Mouse (Mus musculus): ENCODE data around the gene Tiprl. TPM values are rescaled to one million over a fixed set of nuclear protein-coding genes. Genes with fewer than 3 reads are reported as not detected.

Tiprl gene
- polyA plus RNA-seq, 1 experiment from 2014 or later = 154 TPM

DNA sequence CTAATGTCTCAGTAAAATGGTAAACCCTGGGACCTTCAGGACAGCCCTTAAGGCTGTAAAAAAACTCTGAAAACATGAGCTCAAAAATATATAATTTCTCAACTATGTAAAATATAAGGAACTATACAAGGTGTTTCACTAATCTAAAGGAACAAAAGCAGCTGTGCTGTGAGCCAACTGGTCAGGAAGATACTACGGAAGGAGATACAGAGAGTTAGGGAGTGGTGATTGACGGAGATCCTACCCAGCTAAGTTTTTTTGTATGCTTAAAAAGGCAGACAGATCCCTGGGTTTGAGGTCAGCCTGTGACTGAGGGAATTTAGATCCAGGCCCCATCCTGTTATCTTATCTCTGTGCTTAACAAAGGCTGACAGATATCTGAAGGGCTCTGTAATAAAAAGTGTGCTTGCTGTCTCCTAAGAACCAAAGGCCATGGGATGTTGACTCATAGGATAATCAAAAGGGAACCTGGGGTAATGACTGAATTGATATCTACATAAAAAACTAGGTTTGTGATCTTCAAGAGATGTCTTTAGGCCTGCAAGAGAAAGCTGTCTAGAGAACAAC lies 19.7 kb downstream of the Tiprl start:
- H3K27me3 ChIP-seq (replicated peaks; ENCODE audit: control insufficient read depth, insufficient read depth, low read length) = no peaks in the 10 kb centered on the region
- 96% methylated on average over 2 of the region's 2 CpGs for WGBS

DNA sequence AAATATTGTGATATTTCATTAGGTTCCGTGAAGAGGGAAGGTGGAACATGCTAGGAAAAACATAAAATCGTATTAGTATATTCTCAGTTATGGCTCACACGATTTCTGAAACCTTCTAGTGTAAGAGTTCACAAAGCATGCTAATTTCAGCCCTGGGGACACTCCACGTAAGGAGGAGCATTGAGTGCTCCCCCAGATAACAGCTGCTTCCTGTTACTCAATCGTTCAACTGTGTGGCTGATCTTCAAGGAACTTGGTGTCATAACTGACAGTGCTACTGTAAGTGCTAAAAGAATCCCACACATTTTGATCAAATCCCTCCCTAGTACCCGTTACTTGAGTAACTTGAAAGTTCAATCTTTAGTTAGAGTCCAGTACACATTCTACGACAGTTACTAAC lies 21.0 kb downstream of the Tiprl start:
- WGBS = 89% methylated on average over 7 of the region's 7 CpGs
- ATAC-seq = no peak

More for the DNA sequence above, 19.7 kb downstream of the Tiprl start:
- no peaks in the 10 kb centered on the region for H3K9me3 ChIP-seq (replicated peaks; ENCODE audit: control insufficient read depth, low read length)
- H3K4me3 ChIP-seq (ENCODE audit: low read depth, low read length) = no peak overlapping the region
- H3K4me1 ChIP-seq (ENCODE audit: control insufficient read depth, insufficient read depth, low read length) = no peaks in the 10 kb centered on the region
- H3K27ac ChIP-seq (ENCODE audit: low read depth, low read length) = no peak overlapping the region
- H3K4me2 ChIP-seq (ENCODE audit: low read length) = no peak overlapping the region
- peaks cover 66% of the 10 kb centered on the region for H3K36me3 ChIP-seq (ENCODE audit: control insufficient read depth, insufficient read depth, low read length)
- H3K9ac ChIP-seq (ENCODE audit: low read length) = no peak overlapping the region
- DNase-seq (ENCODE audit: low spot score) (no peak), ATAC-seq (no peak)

DNA sequence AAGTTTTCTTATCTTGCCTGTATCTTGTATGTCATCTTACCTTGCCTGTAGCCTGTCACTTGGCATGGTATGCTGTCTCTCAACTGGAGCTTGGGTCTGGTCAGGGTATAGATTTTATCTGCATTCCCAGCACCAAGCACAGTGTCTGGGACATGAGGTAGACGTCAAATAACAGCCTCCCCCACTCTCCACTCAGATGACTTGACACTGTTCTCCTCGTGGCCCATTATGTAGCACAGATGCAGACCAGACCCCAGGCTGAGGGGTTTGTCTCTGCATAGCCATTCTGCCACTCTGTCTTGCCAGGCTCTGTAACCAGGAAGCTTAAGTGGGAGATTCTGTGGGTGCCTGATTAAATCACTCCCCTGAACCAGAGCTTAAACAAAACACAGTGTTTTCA lies 31.2 kb downstream of the Tiprl start:
- no peak for DNase-seq (ENCODE audit: low spot score)
- 50% methylated on average over 2 of the region's 2 CpGs for WGBS
- ATAC-seq = no peak
- Histone ChIP-seq H3K9me3 (replicated peaks; ENCODE audit: control insufficient read depth, low read length) (no peaks in the 10 kb centered on the region), H3K27me3 (replicated peaks; ENCODE audit: control insufficient read depth, insufficient read depth, low read length) (no peaks in the 10 kb centered on the region), H3K4me3 (ENCODE audit: low read depth, low read length) (no peak overlapping the region), H3K4me2 (ENCODE audit: low read length) (no peak overlapping the region), H3K9ac (ENCODE audit: low read length) (no peak overlapping the region), H3K4me1 (ENCODE audit: control insufficient read depth, insufficient read depth, low read length) (no peaks in the 10 kb centered on the region), H3K27ac (ENCODE audit: low read depth, low read length) (no peak overlapping the region), H3K36me3 (ENCODE audit: control insufficient read depth, insufficient read depth, low read length) (no peaks in the 10 kb centered on the region)

More for the DNA sequence above, 21.0 kb downstream of the Tiprl start:
- Histone ChIP-seq H3K9me3 (replicated peaks; ENCODE audit: control insufficient read depth, low read length) (no peaks in the 10 kb centered on the region), H3K4me1 (ENCODE audit: control insufficient read depth, insufficient read depth, low read length) (no peaks in the 10 kb centered on the region), H3K4me2 (ENCODE audit: low read length) (no peak overlapping the region), H3K36me3 (ENCODE audit: control insufficient read depth, insufficient read depth, low read length) (peaks cover 55% of the 10 kb centered on the region), H3K27me3 (replicated peaks; ENCODE audit: control insufficient read depth, insufficient read depth, low read length) (no peaks in the 10 kb centered on the region), H3K27ac (ENCODE audit: low read depth, low read length) (no peak overlapping the region), H3K4me3 (ENCODE audit: low read depth, low read length) (no peak overlapping the region), H3K9ac (ENCODE audit: low read length) (no peak overlapping the region)
- no peak for DNase-seq (ENCODE audit: low spot score)

DNA sequence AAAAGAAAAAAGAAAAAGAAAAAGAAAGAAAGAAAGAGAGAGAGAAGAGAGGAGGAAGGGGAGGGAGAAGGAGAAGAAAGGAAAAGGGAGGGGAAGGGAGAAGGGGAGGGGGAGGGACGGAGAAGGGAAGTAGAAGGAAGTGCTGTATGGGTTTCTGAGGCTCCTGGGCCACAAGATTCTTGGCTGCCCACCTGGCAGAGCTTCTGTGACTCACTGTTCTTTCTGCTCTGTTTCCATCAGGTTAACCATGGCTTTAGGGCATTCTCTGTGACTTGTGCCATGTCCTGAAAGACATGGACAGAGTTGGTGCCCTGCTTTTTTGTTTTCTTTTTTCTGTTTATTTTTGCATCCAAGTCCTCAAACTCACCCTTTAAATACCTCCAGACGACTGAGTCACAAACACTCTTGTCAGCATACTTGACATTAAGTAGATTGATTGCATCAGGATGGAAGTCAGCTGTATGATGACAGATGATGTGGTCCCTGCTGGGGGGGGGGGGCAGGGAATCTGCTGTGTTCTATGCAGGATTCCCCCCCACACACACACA lies 33.2 kb downstream of the Tiprl start:
- Histone ChIP-seq H3K36me3 (ENCODE audit: control insufficient read depth, insufficient read depth, low read length) (no peaks in the 10 kb centered on the region), H3K4me2 (ENCODE audit: low read length) (no peak overlapping the region), H3K4me3 (ENCODE audit: low read depth, low read length) (no peak overlapping the region), H3K4me1 (ENCODE audit: control insufficient read depth, insufficient read depth, low read length) (no peaks in the 10 kb centered on the region), H3K9ac (ENCODE audit: low read length) (no peak overlapping the region), H3K9me3 (replicated peaks; ENCODE audit: control insufficient read depth, low read length) (no peaks in the 10 kb centered on the region), H3K27ac (ENCODE audit: low read depth, low read length) (no peak overlapping the region), H3K27me3 (replicated peaks; ENCODE audit: control insufficient read depth, insufficient read depth, low read length) (no peaks in the 10 kb centered on the region)
- ATAC-seq (no peak), DNase-seq (ENCODE audit: low spot score) (no peak)
- 62% methylated on average over 2 of the region's 2 CpGs for WGBS

DNA sequence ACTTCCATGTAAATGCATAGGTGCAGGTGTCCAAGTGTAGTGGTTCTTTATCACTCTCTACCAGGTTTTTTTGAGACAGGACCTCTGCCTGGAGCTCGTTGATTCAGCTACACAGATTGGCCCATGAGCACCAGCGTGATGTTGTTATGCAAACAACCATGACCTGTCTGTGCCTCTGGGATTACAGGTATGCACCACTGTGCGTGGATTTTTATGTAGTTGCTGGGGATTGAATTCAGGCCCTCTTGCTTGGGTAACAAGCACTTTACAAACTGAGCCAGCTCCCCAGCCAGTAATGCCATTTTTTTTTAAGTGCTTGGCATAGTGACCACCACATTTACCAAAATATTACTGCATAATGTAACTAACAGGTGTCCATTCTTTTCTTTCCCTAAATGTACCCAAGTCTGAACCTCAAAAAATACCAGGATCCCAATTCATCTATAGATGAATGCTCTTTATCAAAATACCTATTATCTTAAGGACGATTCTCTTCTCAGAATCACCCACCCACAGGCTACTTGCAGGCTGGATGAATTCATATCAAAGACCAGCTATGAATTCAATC lies 35.3 kb downstream of the Tiprl start:
- no peak overlapping the region for H3K4me2 ChIP-seq (ENCODE audit: low read length)
- H3K4me3 ChIP-seq (ENCODE audit: low read depth, low read length) = no peak overlapping the region
- DNase-seq (ENCODE audit: low spot score) (no peak), ATAC-seq (no peak)
- H3K9ac ChIP-seq (ENCODE audit: low read length) = no peak overlapping the region
- no peaks in the 10 kb centered on the region for H3K27me3 ChIP-seq (replicated peaks; ENCODE audit: control insufficient read depth, insufficient read depth, low read length)
- 87% methylated on average over 4 of the region's 4 CpGs for WGBS
- H3K36me3 ChIP-seq (ENCODE audit: control insufficient read depth, insufficient read depth, low read length) = no peaks in the 10 kb centered on the region
- H3K4me1 ChIP-seq (ENCODE audit: control insufficient read depth, insufficient read depth, low read length) = no peaks in the 10 kb centered on the region
- H3K9me3 ChIP-seq (replicated peaks; ENCODE audit: control insufficient read depth, low read length) = no peaks in the 10 kb centered on the region
- no peak overlapping the region for H3K27ac ChIP-seq (ENCODE audit: low read depth, low read length)

DNA sequence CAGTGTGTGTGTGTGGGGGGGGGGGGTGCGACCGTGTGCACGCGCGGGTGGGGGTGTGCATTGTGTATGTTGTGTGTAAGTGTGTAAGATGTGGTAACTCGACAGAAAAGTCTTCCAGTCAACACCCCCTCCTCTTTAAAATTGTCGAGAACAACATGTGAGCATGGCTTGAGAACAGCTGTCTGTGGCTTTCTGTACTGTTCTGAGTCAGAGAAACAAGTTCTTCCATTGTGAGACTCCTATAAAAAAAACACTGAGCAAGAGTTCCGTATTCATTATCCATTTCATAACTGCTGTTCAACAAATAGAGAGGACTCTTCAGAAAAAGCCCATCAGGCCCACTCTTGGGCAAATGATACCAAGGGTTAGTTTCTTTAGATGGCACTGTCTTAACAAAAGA lies 36.0 kb downstream of the Tiprl start:
- Histone ChIP-seq H3K27me3 (replicated peaks; ENCODE audit: control insufficient read depth, insufficient read depth, low read length) (no peaks in the 10 kb centered on the region), H3K27ac (ENCODE audit: low read depth, low read length) (no peak overlapping the region), H3K36me3 (ENCODE audit: control insufficient read depth, insufficient read depth, low read length) (no peaks in the 10 kb centered on the region), H3K9me3 (replicated peaks; ENCODE audit: control insufficient read depth, low read length) (no peaks in the 10 kb centered on the region), H3K4me3 (ENCODE audit: low read depth, low read length) (no peak overlapping the region), H3K9ac (ENCODE audit: low read length) (no peak overlapping the region), H3K4me1 (ENCODE audit: control insufficient read depth, insufficient read depth, low read length) (no peaks in the 10 kb centered on the region), H3K4me2 (ENCODE audit: low read length) (no peak overlapping the region)
- 83% methylated on average over 8 of the region's 8 CpGs for WGBS
- ATAC-seq = no peak
- no peak for DNase-seq (ENCODE audit: low spot score)

DNA sequence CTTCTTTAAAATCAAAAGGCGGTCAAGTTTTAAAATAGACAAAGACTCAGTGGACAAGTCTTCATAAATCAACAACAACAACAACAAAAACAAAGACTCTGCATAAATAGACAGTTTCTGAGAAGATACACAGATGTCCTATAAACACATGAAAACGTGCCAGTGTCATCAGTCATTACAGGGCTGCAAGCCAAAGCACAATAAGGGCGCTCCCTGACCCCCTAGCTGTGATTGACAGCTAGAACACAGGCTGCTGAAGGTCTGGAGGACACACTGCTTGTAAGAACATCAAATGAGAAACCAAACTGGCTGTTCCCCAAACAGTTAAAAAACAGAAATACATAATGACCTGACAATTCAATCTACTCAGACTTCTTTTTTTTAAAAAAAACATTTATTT lies 37.2 kb downstream of the Tiprl start:
- Histone ChIP-seq H3K27me3 (replicated peaks; ENCODE audit: control insufficient read depth, insufficient read depth, low read length) (no peaks in the 10 kb centered on the region), H3K36me3 (ENCODE audit: control insufficient read depth, insufficient read depth, low read length) (no peaks in the 10 kb centered on the region), H3K4me1 (ENCODE audit: control insufficient read depth, insufficient read depth, low read length) (peaks cover 3% of the 10 kb centered on the region; the same call in 1 of the 2 replicates), H3K9ac (ENCODE audit: low read length) (no peak overlapping the region), H3K4me3 (ENCODE audit: low read depth, low read length) (no peak overlapping the region), H3K9me3 (replicated peaks; ENCODE audit: control insufficient read depth, low read length) (no peaks in the 10 kb centered on the region), H3K4me2 (ENCODE audit: low read length) (no peak overlapping the region), H3K27ac (ENCODE audit: low read depth, low read length) (no peak overlapping the region)
- DNase-seq (ENCODE audit: low spot score) (no peak), ATAC-seq (no peak)
- 78% methylated on average over 3 of the region's 3 CpGs for WGBS

DNA sequence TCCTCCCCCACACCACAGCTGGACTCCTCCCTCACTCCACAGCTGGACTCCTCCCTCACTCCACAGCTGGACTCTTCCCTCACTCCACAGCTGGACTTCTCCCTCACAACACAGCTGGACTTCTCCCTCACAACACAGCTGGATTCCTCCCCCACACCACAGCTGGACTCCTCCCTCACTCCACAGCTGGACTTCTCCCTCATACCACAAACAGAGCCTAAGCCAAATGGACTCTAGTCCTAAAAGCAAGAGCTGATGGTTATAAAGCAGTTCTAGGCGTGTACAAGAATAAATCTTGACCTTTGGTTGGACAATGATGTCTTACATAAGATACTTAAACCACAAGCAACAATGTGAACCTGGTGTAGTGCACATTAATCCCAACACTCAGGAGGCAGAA lies 37.8 kb downstream of the Tiprl start:
- no peak overlapping the region for H3K4me2 ChIP-seq (ENCODE audit: low read length)
- WGBS = 71% methylated on average over 1 of the region's 1 CpGs
- DNase-seq (ENCODE audit: low spot score) = no peak

DNA sequence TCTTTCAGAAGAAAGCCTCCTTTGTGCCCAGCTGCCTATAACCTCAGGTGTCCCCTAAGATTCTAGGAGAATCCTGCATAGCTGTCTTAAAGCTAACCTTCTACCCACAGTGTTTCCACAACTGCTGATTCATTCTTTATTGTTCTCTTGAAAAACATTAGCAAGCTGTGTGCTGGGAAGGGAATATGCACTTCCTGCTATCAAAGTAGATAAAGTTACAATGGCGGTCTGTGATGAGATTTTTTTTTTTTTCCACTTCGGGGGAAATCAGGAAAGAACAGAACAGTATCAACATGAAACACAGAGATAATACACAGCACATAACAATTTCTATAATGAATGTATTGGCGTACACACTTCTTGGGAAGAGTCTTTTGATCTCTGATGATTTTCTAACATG lies 38.9 kb downstream of the Tiprl start:
- DNase-seq (ENCODE audit: low spot score) (no peak), ATAC-seq (no peak)
- WGBS = 85% methylated on average over 3 of the region's 3 CpGs
- Histone ChIP-seq H3K27ac (ENCODE audit: low read depth, low read length) (no peak overlapping the region), H3K9me3 (replicated peaks; ENCODE audit: control insufficient read depth, low read length) (no peaks in the 10 kb centered on the region), H3K36me3 (ENCODE audit: control insufficient read depth, insufficient read depth, low read length) (no peaks in the 10 kb centered on the region), H3K4me1 (ENCODE audit: control insufficient read depth, insufficient read depth, low read length) (peaks cover 8% of the 10 kb centered on the region; the same call in 1 of the 2 replicates), H3K4me3 (ENCODE audit: low read depth, low read length) (no peak overlapping the region), H3K9ac (ENCODE audit: low read length) (no peak overlapping the region), H3K4me2 (ENCODE audit: low read length) (no peak overlapping the region), H3K27me3 (replicated peaks; ENCODE audit: control insufficient read depth, insufficient read depth, low read length) (no peaks in the 10 kb centered on the region)

More for the DNA sequence above, 37.8 kb downstream of the Tiprl start:
- H3K27me3 ChIP-seq (replicated peaks; ENCODE audit: control insufficient read depth, insufficient read depth, low read length) = no peaks in the 10 kb centered on the region
- no peaks in the 10 kb centered on the region for H3K36me3 ChIP-seq (ENCODE audit: control insufficient read depth, insufficient read depth, low read length)
- H3K4me1 ChIP-seq (ENCODE audit: control insufficient read depth, insufficient read depth, low read length) = peaks cover 4% of the 10 kb centered on the region; the same call in 1 of the 2 replicates
- H3K4me3 ChIP-seq (ENCODE audit: low read depth, low read length) = no peak overlapping the region
- no peaks in the 10 kb centered on the region for H3K9me3 ChIP-seq (replicated peaks; ENCODE audit: control insufficient read depth, low read length)
- no peak overlapping the region for H3K9ac ChIP-seq (ENCODE audit: low read length)
- ATAC-seq = no peak
- H3K27ac ChIP-seq (ENCODE audit: low read depth, low read length) = no peak overlapping the region

Measured in forebrain, embryonic 14.5 days (tissue).